Mouse (Mus musculus) megakaryocyte, embryonic 14.5 days (primary cell): ENCODE results near the gene Enkd1.

ENCODE experiments used
- FLI1 ChIP-seq: IDR thresholded peaks from 2 replicates; pipeline ENCODE4 v1.6.1; 2012; ENCODE audit warnings: low read length, inconsistent platforms, mixed read lengths
- GATA1 ChIP-seq: IDR thresholded peaks from 3 replicates; pipeline ENCODE4 v1.6.1; 2012; ENCODE audit warnings: mixed read lengths, low read length, inconsistent platforms, borderline replicate concordance

- TF ChIP-seq GATA1 (no peak), FLI1 (no peak)
Observed at GRCm38 (mm10) chr8:105699488-105700215, 8.4 kb downstream of the Enkd1 start.
